In genomic region chr4:154915286-154915685, GRCm38 (mm10) we compare ENCODE assay signal across 29 mouse cellular contexts. TPM values are rescaled to one million over a fixed set of nuclear protein-coding genes. Genes with fewer than 3 reads are reported as not detected.
DNase-seq lines count a peak whose midpoint lies in the region; ATAC-seq and TF ChIP-seq lines count a peak whose summit lies in the region.
"Had no signal": no experiment of that assay in that cellular context is flagged by ENCODE, and none has a peak within 500 bp of the region (broad histone marks: within the 10 kb centered on the region; RNA-seq: fewer than 3 reads in every experiment).

No protein-coding gene starts in this region.

- no peak for TF ChIP-seq CTCF in small intestine, adult 2 months (IDR thresholded peaks at IDR 0.05; ENCODE audit: extremely low read depth, insufficient read length, insufficient replicate concordance, low read depth, low read length)

- H3K4me1 ChIP-seq in liver, embryonic 11.5 days (replicated peaks; ENCODE audit: control insufficient read depth, insufficient read depth, low read length), result peaks cover 39% of the 10 kb centered on the region
- peaks cover 85% of the 10 kb centered on the region for H3K4me1 ChIP-seq in liver, embryonic 15.5 days (replicated peaks)
- peaks cover 53% of the 10 kb centered on the region for H3K4me1 ChIP-seq in small intestine, adult 2 months (ENCODE audit: control insufficient read depth, insufficient read depth, insufficient read length, low read length)
- H3K4me1 ChIP-seq in forebrain, embryonic 13.5 days, result no peaks in the 10 kb centered on the region
- H3K4me1 ChIP-seq: neural tube, embryonic 13.5 days had no signal

- no peak for DNase-seq in liver, embryonic 11.5 days (ENCODE audit: low spot score)
- no peak for DNase-seq in liver
- DNase-seq in frontal cortex, postnatal 25 days (ENCODE audit: low spot score in 2 of 2), result no peak
- DNase-seq: adrenal gland, adult 8-10 months; cerebellum, adult 8-10 months; cerebellum, postnatal 36 days; gastrocnemius, postnatal 10 days; heart, adult 2 months; lung, postnatal 10 days; retina, postnatal 1 day; thymus, adult 18-20 months; thymus, postnatal 36 days had no signal

- TF ChIP-seq POLR2A in small intestine, adult 2 months (IDR thresholded peaks at IDR 0.05; ENCODE audit: low read depth, low read length), result no peak

- H3K27me3 ChIP-seq in liver, embryonic 11.5 days (replicated peaks; ENCODE audit: control insufficient read depth, insufficient read depth, low read length), result no peaks in the 10 kb centered on the region
- H3K27me3 ChIP-seq in liver, embryonic 15.5 days, result no peaks in the 10 kb centered on the region
- H3K27me3 ChIP-seq in small intestine, adult 2 months (ENCODE audit: control insufficient read depth, insufficient read depth, low read length), result no peaks in the 10 kb centered on the region
- 0 out of 2 replicates have a peak, but pooled peaks cover 2% of the 10 kb centered on the region for H3K27me3 ChIP-seq in forebrain, embryonic 13.5 days
- H3K27me3 ChIP-seq: hindbrain, embryonic 12.5 days; neural tube, embryonic 13.5 days had no signal

- no peak overlapping the region for H3K9ac ChIP-seq in liver, embryonic 11.5 days (ENCODE audit: low read depth, low read length)
- H3K9ac ChIP-seq in liver, embryonic 15.5 days, result 0 out of 2 replicates have a peak overlapping the region, but pooled peaks have one; percentile 12
- no peak overlapping the region for H3K9ac ChIP-seq in forebrain, embryonic 13.5 days
- H3K9ac ChIP-seq: hindbrain, embryonic 12.5 days; neural tube, embryonic 13.5 days had no signal

- 57% methylated on average over 10 of the region's 10 CpGs for WGBS in liver, embryonic 11.5 days
- WGBS in liver, embryonic 15.5 days (ENCODE audit: insufficient replicate concordance), result 33% methylated on average over 10 of the region's 10 CpGs
- 32% methylated on average over 10 of the region's 10 CpGs for WGBS in small intestine, adult 2 months
- 87% methylated on average over 10 of the region's 10 CpGs for WGBS in forebrain, embryonic 13.5 days

- no peak overlapping the region for H3K4me3 ChIP-seq in liver, embryonic 11.5 days (ENCODE audit: low read depth, low read length)
- no peak overlapping the region for H3K4me3 ChIP-seq in liver, embryonic 15.5 days (replicated peaks)
- peak overlapping the region; percentile 27 for H3K4me3 ChIP-seq in small intestine, adult 2 months (ENCODE audit: low read depth, low read length)
- H3K4me3 ChIP-seq in forebrain, embryonic 13.5 days, result no peak overlapping the region
- H3K4me3 ChIP-seq: heart, adult 2 months; hindbrain, embryonic 12.5 days; left cerebral cortex, adult 2 months; limb, embryonic 10.5 days; megakaryocyte, embryonic 14.5 days; myocyte; neural tube, embryonic 13.5 days had no signal

- no peaks in the 10 kb centered on the region for H3K9me3 ChIP-seq in liver, embryonic 11.5 days (ENCODE audit: control insufficient read depth, low read length)
- no peaks in the 10 kb centered on the region for H3K9me3 ChIP-seq in liver, embryonic 15.5 days (replicated peaks)
- H3K9me3 ChIP-seq in forebrain, embryonic 13.5 days (replicated peaks), result no peaks in the 10 kb centered on the region
- H3K9me3 ChIP-seq: hindbrain, embryonic 12.5 days; limb, embryonic 10.5 days; megakaryocyte, embryonic 14.5 days; neural tube, embryonic 13.5 days had no signal

- peak overlapping the region; percentile 55 for H3K27ac ChIP-seq in liver, embryonic 11.5 days (ENCODE audit: low read depth, low read length)
- H3K27ac ChIP-seq in liver, embryonic 15.5 days (replicated peaks), result peak overlapping the region; percentile 98
- peak overlapping the region; percentile 92 for H3K27ac ChIP-seq in small intestine, adult 2 months (ENCODE audit: insufficient read depth, low read depth, low read length)
- no peak overlapping the region for H3K27ac ChIP-seq in forebrain, embryonic 13.5 days
- H3K27ac ChIP-seq: heart, adult 2 months; hindbrain, embryonic 12.5 days; left cerebral cortex, adult 2 months; limb, embryonic 10.5 days; neural tube, embryonic 13.5 days had no signal

- H3K4me2 ChIP-seq in liver, embryonic 11.5 days, result no peak overlapping the region
- peak overlapping the region; percentile 9; the same call in 1 of the 2 replicates for H3K4me2 ChIP-seq in liver, embryonic 15.5 days
- no peak overlapping the region for H3K4me2 ChIP-seq in forebrain, embryonic 13.5 days
- H3K4me2 ChIP-seq: hindbrain, embryonic 12.5 days; neural tube, embryonic 13.5 days had no signal

- peaks cover 13% of the 10 kb centered on the region for H3K36me3 ChIP-seq in liver, embryonic 11.5 days (ENCODE audit: control insufficient read depth, insufficient read depth, low read length)
- peaks cover 67% of the 10 kb centered on the region for H3K36me3 ChIP-seq in liver, embryonic 15.5 days (replicated peaks)
- peaks cover 18% of the 10 kb centered on the region for H3K36me3 ChIP-seq in small intestine, adult 2 months (ENCODE audit: control insufficient read depth, insufficient read depth, low read length)
- H3K36me3 ChIP-seq in forebrain, embryonic 13.5 days (ENCODE audit: poor library complexity, severe bottlenecking), result no peaks in the 10 kb centered on the region
- H3K36me3 ChIP-seq: hindbrain, embryonic 12.5 days; limb, embryonic 10.5 days; neural tube, embryonic 13.5 days had no signal

- no peak for ATAC-seq in liver, embryonic 11.5 days (replicated peaks; ENCODE audit: low FRiP score)
- ATAC-seq in granulocyte monocyte progenitor cell, adult 5-6 weeks (replicated peaks; ENCODE audit: poor library complexity, severe bottlenecking), result peak; percentile 63
- no peak for ATAC-seq in liver, embryonic 15.5 days (ENCODE audit: insufficient read depth)
- ATAC-seq in forebrain, embryonic 13.5 days, result no peak
- ATAC-seq: activated CD4-positive, CD25-positive, alpha-beta regulatory T cell, adult 4 months; forebrain, embryonic 14.5 days; midbrain, embryonic 16.5 days had no signal

RNA-seq across cellular contexts. Expression of gene Tnfrsf14, which starts 13.1 kb away (rescaled TPM):
- polyA plus RNA-seq in liver, embryonic 11.5 days (2014; fragmentation: Nextera tagmentation; extraction: Ambion mirVana), result 23.1 and 24.4 TPM in 2 replicates
- total RNA-seq in granulocyte monocyte progenitor cell, adult 5-6 weeks (2014; fragmentation: Nextera tagmentation), result 85.4 and 110 TPM in 2 replicates
- total RNA-seq in granulocyte monocyte progenitor cell, adult 5-6 weeks (2017), result 33.2 and 38.4 TPM in 2 replicates
- polyA plus RNA-seq in liver, embryonic 15.5 days (2015; fragmentation: Nextera tagmentation; extraction: Ambion mirVana), result 56.7 and 64.6 TPM in 2 replicates
- 66.3 and 177 TPM in 2 replicates for polyA plus RNA-seq in small intestine, adult 2 months (2012; rRNA removed)
- 0.14 and 0.28 TPM in 2 replicates for polyA plus RNA-seq in forebrain, embryonic 13.5 days (2015; fragmentation: Nextera tagmentation; extraction: Ambion mirVana)
- polyA plus RNA-seq: forebrain, embryonic 14.5 days; midbrain, embryonic 16.5 days had no signal

RNA-seq across cellular contexts. Expression of gene Fam213b, which starts 16.4 kb away (rescaled TPM):
- 17.4 and 20.1 TPM in 2 replicates for polyA plus RNA-seq in liver, embryonic 11.5 days (2014; fragmentation: Nextera tagmentation; extraction: Ambion mirVana)
- total RNA-seq in granulocyte monocyte progenitor cell, adult 5-6 weeks (2014; fragmentation: Nextera tagmentation), result 6.9 and 8.5 TPM in 2 replicates
- total RNA-seq in granulocyte monocyte progenitor cell, adult 5-6 weeks (2017), result 2.9 and 6.7 TPM in 2 replicates
- polyA plus RNA-seq in liver, embryonic 15.5 days (2015; fragmentation: Nextera tagmentation; extraction: Ambion mirVana), result 8.1 and 9.0 TPM in 2 replicates
- polyA plus RNA-seq in small intestine, adult 2 months (2012; rRNA removed), result 78.7 and 197 TPM in 2 replicates
- polyA plus RNA-seq in forebrain, embryonic 13.5 days (2015; fragmentation: Nextera tagmentation; extraction: Ambion mirVana), result 29.5 and 34.1 TPM in 2 replicates

RNA-seq across cellular contexts. Expression of gene Hes5, which starts 45.4 kb away (rescaled TPM):
- 0.63 TPM in 1 of 2 replicates, not detected in the other for polyA plus RNA-seq in liver, embryonic 11.5 days (2014; fragmentation: Nextera tagmentation; extraction: Ambion mirVana)
- total RNA-seq in granulocyte monocyte progenitor cell, adult 5-6 weeks (2014; fragmentation: Nextera tagmentation), result 0.85 TPM in 1 of 2 replicates, not detected in the other
- total RNA-seq in granulocyte monocyte progenitor cell, adult 5-6 weeks (2017), result 0.52 TPM in 1 of 2 replicates, not detected in the other
- polyA plus RNA-seq in liver, embryonic 15.5 days (2015; fragmentation: Nextera tagmentation; extraction: Ambion mirVana), result 0.15 and 0.17 TPM in 2 replicates
- polyA plus RNA-seq in small intestine, adult 2 months (2012; rRNA removed), result 0.17 and 0.47 TPM in 2 replicates
- 243 and 266 TPM in 2 replicates for polyA plus RNA-seq in forebrain, embryonic 13.5 days (2015; fragmentation: Nextera tagmentation; extraction: Ambion mirVana)
- total RNA-seq: adrenal gland, adult 8-10 months; heart, adult 2 months; liver, adult 2 months had no signal
- polyA plus RNA-seq: C2C12; liver, adult 2 months; myocyte had no signal

RNA-seq across cellular contexts. Expression of gene Mmel1, which starts 45.9 kb away (rescaled TPM):
- 0.25 and 0.31 TPM in 2 replicates for polyA plus RNA-seq in liver, embryonic 11.5 days (2014; fragmentation: Nextera tagmentation; extraction: Ambion mirVana)
- total RNA-seq in granulocyte monocyte progenitor cell, adult 5-6 weeks (2014; fragmentation: Nextera tagmentation), result not detected in 2 replicates
- total RNA-seq in granulocyte monocyte progenitor cell, adult 5-6 weeks (2017), result not detected in 2 replicates
- polyA plus RNA-seq in liver, embryonic 15.5 days (2015; fragmentation: Nextera tagmentation; extraction: Ambion mirVana), result 2.3 and 3.1 TPM in 2 replicates
- 0.06 and 0.10 TPM in 2 replicates for polyA plus RNA-seq in small intestine, adult 2 months (2012; rRNA removed)
- polyA plus RNA-seq in forebrain, embryonic 13.5 days (2015; fragmentation: Nextera tagmentation; extraction: Ambion mirVana), result 0.12 and 0.24 TPM in 2 replicates
- total RNA-seq: heart, adult 2 months; liver, adult 2 months had no signal
- polyA plus RNA-seq: activated CD4-positive, CD25-positive, alpha-beta regulatory T cell, adult 4 months; kidney, embryonic 14.5 days; large intestine, adult 2 months had no signal

RNA-seq across cellular contexts. Expression of gene Pank4, which starts 48.6 kb away (rescaled TPM):
- 44.2 and 47.2 TPM in 2 replicates for polyA plus RNA-seq in liver, embryonic 11.5 days (2014; fragmentation: Nextera tagmentation; extraction: Ambion mirVana)
- total RNA-seq in granulocyte monocyte progenitor cell, adult 5-6 weeks (2014; fragmentation: Nextera tagmentation), result 36.3 and 45.1 TPM in 2 replicates
- 17.3 and 20.8 TPM in 2 replicates for total RNA-seq in granulocyte monocyte progenitor cell, adult 5-6 weeks (2017)
- polyA plus RNA-seq in liver, embryonic 15.5 days (2015; fragmentation: Nextera tagmentation; extraction: Ambion mirVana), result 21.7 and 24.4 TPM in 2 replicates
- polyA plus RNA-seq in small intestine, adult 2 months (2012; rRNA removed), result 28.1 and 36.1 TPM in 2 replicates
- 41.1 and 45.0 TPM in 2 replicates for polyA plus RNA-seq in forebrain, embryonic 13.5 days (2015; fragmentation: Nextera tagmentation; extraction: Ambion mirVana)

Comparison
In these comparisons a context has a peak if more than half of its experiments do, and no peak if none do; other contexts are left out.
1. RNA of gene Tnfrsf14, which starts 13.1 kb away (polyA plus RNA-seq): 66.3 to 177 TPM in small intestine, adult 2 months, 56.7 to 64.6 TPM in liver, embryonic 15.5 days and 23.1 to 24.4 TPM in liver, embryonic 11.5 days; 0.14 to 0.28 TPM in forebrain, embryonic 13.5 days; every median in the first group is over 10 times any median in the second.
2. RNA of gene Hes5, which starts 45.4 kb away (polyA plus RNA-seq): 243 to 266 TPM in forebrain, embryonic 13.5 days; 0.63 TPM in liver, embryonic 11.5 days, 0.17 to 0.47 TPM in small intestine, adult 2 months and 0.15 to 0.17 TPM in liver, embryonic 15.5 days; every median in the first group is over 100 times any median in the second.